Mouse (Mus musculus) lung, postnatal 14 days (tissue): Measurements from ENCODE around the gene Trp53rkb.

Experiments
- DNase-seq: peaks from one replicate; pipeline ENCODE4 v3.0.0; 2021

Trp53rkb gene

DNA sequence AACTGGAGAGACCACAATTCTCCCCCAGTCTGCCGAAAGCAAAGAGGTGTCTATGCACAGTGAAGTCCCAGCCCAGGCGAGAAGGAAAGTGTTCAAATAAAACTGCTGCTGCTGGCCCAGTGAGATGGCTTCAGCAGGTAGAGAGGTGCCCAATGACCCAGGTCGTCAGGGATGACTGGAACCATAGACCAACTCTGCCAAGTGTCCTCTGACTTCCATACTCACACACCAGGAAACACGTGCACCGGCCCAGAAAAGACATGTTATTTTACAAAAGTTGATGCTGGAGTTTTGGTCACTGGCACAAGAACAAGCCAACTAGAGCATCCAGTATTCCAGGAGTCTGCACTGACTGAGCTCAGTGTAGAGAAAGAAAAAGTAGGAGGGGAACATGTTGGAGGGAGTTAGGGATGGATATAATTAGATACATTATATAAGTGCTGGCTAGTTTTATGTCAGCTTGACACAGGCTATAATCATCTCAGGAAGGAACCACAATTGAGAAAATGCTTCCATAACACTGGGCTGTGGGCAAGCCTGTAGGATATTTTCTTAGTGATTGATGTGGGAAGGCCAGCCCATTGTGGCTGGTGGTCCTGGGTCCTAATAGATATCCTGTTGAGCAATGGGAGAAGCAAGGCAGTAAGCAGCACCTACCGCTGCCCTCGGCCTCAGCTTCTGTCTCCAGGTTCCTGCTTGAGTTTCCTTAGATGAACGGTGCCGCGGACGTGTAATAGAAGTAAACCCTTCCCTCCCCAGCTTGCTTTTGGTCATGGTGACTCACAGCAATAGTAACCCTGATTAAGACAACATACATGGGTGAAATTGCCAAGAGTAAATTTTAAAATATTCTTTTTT is 7.5 kb downstream of the Trp53rkb start:
- no peak for DNase-seq

DNA sequence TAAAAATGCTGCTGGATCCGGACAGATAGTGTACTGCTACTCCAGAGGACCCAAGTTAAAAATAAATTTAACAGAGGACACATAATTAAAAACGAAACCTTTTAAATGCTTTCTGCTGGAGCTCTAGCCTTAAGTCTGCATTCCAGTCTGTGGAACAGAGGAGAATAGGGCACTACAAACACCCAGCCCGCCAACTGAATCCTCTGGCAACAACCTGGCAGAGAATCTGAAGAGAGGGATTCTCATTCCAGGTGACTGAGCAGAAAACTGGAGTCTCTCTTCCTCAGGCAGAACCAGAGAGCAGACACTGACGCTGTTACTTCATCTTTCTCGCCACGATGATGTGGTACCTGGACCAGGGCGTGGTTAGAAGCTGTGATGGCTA is 8.1 kb downstream of the Trp53rkb start:
- no peak for DNase-seq

GRCm38 (mm10) chr2:166801436-166801835 is 9.1 kb downstream of the Trp53rkb start:
- no peak for DNase-seq

DNA sequence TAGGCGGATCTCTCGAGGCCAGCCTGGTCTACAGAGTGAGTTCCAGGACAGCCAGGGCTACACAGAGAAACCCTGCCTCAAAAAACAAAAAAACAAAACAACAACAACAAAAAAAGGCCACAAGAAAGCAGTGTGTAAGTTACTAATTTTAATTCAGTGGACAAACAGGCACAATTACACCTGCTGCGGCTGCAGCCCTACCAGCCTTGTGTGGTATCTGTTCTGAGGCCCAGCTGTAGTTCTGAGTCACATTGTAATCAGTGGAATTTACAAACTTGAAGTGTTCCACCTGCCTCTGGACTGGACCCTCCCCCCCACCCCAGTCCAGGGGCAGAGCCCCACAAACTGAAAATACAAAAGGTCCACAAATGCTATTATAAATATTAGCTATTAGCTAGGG is 11.0 kb downstream of the Trp53rkb start:
- DNase-seq, result no peak

GRCm38 (mm10) chr2:166805250-166806172 is 13.2 kb downstream of the Trp53rkb start, which contains the start of gene Arfgef2:
Gene Arfgef2 (plus strand): TSS chr2:166805588.
- DNase-seq, result peak; percentile 91

GRCm38 (mm10) chr2:166806173-166806705 is 13.9 kb downstream of the Trp53rkb start:
- no peak for DNase-seq

GRCm38 (mm10) chr2:166806813-166807212 is 14.5 kb downstream of the Trp53rkb start:
- no peak for DNase-seq

GRCm38 (mm10) chr2:166809499-166809898 is 17.2 kb downstream of the Trp53rkb start:
- no peak for DNase-seq

DNA sequence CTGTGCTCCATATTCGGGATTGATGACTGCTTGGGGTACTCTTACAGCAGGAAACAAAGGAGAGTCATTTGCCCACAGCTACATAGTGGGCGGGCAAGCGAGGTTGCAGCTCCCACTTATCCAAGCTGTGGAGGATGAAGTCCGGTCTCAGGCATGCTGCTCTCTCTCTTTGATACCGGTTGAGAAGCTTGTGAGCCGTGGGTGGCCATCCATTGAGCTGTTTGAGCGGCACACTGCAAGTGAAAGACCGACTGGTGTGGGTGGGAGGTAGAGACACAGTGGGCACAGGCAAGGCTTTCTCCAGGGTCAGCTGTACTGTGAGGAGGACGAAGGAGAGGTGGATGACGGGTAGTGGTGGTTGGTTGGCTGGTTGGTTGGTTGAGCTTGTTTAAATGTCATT is 18.5 kb downstream of the Trp53rkb start:
- DNase-seq, result no peak

DNA sequence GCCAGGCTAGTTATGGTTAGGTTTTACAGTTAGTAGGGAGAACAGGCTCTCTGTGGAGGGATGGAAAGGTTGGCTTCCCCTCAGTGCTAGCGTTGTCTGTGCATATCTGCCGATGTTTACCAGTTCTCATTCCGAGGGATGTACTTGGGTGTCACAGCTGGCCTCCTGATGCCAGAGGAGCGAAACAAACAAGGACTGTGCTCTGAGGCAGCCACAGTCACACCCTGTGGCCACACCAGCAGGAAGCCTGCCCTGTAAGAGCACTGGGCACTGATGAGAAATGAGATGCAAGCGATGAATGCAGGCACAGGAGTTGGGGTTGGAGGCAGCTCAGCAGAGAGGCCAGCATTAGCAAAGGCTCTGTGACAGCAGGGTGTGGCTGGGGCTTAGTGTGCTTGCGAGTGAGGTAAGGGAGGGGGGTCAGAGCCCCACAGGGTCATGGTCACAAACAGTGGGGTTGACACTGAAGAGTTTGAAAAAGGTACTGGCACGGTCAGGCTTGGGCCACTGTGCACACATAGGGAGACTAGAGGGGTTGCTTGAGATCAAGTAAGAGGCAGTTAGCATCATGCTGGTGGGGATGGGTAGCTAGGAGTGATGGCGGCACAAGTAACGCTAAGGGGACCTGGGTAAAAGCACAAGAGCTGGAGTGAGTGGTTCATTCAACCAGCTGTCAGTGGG is 26.3 kb downstream of the Trp53rkb start:
- no peak for DNase-seq

GRCm38 (mm10) chr2:166819849-166820248 is 27.5 kb downstream of the Trp53rkb start:
- DNase-seq, result no peak

DNA sequence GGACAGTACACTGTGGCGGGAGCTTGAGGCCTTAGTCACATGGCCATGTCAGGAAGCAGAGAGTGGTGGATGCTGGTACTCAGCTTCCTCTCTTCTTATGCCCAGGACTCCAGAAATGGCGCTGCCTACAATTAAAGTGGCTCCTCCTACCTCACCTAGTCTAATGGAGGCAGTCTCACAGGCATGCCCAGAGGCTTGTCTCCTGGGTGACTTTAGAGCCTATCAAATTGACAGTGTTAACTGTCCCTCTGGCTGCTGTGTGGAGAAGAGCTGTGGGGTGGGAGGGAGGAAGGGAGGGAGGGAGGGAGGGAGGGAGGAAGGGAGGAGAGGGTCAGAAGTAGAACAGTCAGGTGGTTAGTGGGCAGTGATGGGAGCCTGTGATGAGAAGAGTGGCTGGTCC is 28.5 kb downstream of the Trp53rkb start:
- no peak for DNase-seq

- DNase-seq, result no peak
Measured at GRCm38 (mm10) chr2:166821406-166821805, 29.1 kb downstream of the Trp53rkb start.

DNA sequence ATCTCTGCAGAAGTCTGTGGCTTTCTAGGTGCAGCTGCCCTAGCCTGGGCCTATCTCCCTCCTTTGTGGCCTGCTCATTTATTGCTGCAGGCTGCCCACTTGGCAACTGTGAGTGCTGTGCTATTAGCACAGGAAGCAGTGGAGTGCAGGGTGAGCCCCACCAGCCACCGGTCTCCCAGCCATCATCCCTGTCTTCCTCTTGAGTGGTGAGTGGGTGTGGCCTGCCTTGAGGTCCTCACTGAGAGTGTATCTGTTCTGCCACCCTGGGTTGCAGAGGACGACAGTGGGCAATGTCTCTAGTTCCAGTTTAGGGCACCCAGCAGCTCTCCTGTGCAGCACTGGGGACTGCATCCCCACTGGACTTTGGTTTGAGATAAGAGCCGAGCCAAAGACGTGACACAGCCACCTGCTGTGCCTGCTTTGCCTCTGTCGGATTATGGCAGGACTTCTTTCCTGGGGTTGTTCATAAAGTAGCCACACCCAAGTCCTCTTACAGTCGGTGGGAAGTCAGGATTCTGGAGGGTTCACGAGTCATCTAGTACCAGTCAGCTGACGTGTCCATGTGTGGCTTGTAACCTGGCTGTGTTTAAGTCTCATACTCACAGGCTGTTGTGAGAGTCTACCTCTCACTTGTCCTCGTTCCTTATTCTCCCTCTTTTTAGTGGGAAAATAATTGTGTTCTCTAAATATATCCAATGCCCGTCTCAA is 29.9 kb downstream of the Trp53rkb start:
- no peak for DNase-seq

GRCm38 (mm10) chr2:166822901-166823300 is 30.6 kb downstream of the Trp53rkb start:
- DNase-seq, result no peak

DNA sequence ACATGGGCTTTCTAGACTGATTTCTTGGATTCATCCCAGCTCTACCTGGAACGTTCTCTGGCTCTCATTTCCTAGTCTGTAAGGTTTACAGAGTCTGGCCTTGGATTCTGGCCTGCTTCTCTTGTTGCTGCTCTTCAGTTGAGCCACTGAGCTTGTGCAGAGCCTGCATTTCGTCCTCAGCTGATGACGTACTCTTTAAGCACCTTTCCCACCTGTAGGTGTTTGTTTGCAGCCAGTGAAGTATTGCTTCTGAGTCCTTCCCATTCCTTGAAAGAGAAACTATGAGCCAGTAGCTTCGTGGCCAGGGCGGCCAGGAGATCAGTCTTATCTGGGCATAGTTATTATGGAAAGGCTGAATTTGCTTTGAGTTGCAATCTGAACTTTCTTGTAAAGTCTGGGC is 32.1 kb downstream of the Trp53rkb start:
- no peak for DNase-seq

GRCm38 (mm10) chr2:166824998-166825397 is 32.7 kb downstream of the Trp53rkb start:
- DNase-seq, result no peak

DNA sequence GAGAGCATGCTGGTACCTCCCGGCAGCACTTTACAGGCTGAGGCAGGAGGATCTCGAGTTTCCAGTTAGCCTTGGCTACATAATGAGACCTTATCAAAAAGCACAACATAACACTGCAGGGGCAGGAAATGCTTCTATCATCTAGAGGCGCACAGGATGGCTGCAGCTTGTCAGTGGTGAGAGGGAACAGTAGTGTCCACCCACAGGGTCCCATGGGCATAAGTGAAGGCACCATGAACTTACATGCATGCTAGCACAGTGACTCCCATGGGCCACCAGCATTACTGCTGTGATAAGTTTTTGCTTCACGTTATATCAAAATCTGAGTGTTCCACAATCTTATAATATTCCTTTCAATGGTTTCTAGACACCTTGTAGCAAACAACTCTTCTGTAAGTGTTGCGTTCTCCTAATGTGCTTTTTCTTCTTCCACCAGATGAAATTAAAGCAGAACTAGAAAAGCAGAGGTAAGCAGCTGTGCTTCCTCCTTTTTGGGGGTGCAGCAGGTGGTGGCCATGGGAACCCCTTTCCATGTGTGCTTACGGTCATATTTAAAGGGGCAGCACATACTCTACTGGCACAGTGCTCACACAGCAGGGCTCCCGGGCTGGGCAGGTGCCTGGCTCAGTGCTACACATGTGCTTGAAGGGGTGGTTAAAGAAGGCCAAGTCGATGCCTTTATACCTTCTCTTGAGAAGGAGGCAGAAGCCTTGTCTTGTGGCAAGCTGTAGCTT is 34.3 kb downstream of the Trp53rkb start:
- no peak for DNase-seq

GRCm38 (mm10) chr2:166828306-166828705 is 36.0 kb downstream of the Trp53rkb start:
- no peak for DNase-seq

DNA sequence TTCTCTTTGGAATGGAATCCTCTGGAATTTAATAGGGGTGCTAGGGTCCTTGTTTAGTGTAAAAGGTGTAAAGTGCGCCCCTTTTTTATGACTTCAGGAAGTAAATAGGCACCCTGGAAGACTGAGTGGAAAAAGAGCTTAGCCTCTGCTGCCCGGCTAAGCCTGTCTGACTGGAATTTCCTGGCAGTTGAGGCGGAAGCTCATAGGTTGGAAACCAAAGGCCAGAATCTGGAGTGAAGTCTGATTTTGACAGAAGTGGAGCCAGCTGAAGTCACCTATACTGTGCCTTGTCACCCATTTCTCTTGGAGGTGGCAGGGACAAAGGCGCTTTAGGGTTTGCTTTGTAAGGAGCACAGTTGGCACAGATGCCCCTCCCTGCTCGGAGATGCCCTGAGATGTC is 38.0 kb downstream of the Trp53rkb start:
- no peak for DNase-seq

GRCm38 (mm10) chr2:166834091-166834490 is 41.8 kb downstream of the Trp53rkb start:
- DNase-seq, result no peak

GRCm38 (mm10) chr2:166834796-166835195 is 42.5 kb downstream of the Trp53rkb start:
- DNase-seq, result no peak
